Mouse (Mus musculus): ENCODE data around the gene Tlr9. TPM values are rescaled to one million over a fixed set of nuclear protein-coding genes. Genes with fewer than 3 reads are reported as not detected.

Tlr9 gene
- 0.07 and 0.16 TPM in 2 replicates for polyA plus RNA-seq (2015; fragmentation: Nextera tagmentation; extraction: Ambion mirVana)

DNA sequence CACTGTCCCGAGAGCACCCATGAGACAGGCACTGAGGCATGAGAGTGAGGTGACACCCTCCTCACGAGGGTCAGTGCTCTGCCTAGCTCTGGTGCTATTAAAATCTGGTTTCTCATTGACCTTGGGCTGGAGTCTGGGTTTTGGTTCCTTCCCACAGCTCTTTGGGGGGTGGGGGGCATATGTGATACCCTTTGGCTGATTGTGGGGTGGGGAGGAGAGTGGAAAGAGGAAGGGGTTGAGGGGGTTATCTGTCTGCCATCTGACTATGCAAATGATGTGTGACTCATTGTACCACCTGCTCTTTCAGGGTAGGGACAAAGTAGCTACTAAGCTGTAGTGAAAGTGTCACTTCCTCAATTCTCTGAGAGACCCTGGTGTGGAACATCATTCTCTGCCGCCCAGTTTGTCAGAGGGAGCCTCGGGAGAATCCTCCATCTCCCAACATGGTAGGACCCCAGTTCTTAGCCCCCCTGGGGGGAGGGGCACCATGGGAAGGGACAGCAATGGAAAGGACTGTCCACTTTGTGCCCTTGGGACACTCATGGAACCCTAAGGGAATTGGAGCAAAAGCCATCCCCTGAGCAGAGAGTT lies at the start of gene Tlr9:
TSS of gene Tlr9 (plus strand) at position 338 of the 591 bp plus-strand sequence.
- Histone ChIP-seq H3K9ac (replicated peaks) (peak within 1 kb of the TSS; percentile 30; the same call in 1 of the 2 replicates), H3K27me3 (ENCODE audit: insufficient read depth, low read length) (peaks cover 4% of the 10 kb centered on the region; the same call in 1 of the 2 replicates), H3K36me3 (replicated peaks; ENCODE audit: insufficient read depth, low read length) (no peaks in the 10 kb centered on the region), H3K27ac (ENCODE audit: low read depth) (peak within 1 kb of the TSS; percentile 85), H3K4me2 (ENCODE audit: low read depth, low read length) (peak within 1 kb of the TSS; percentile 44), H3K9me3 (ENCODE audit: low read length) (no peaks in the 10 kb centered on the region), H3K4me1 (ENCODE audit: insufficient read depth) (peaks cover 8% of the 10 kb centered on the region), H3K4me3 (ENCODE audit: low read depth, low read length) (0 out of 2 replicates have a peak within 1 kb of the TSS, but pooled peaks have one; percentile 13)
- DNase-seq (no peak), ATAC-seq (peak; percentile 57)
- TF ChIP-seq EP300 (IDR thresholded peaks at IDR 0.05; ENCODE audit: low read depth), result no peak
- TF ChIP-seq CTCF (IDR thresholded peaks at IDR 0.05; ENCODE audit: low read depth), result no peak
- 23% methylated on average over 4 of the region's 4 CpGs for WGBS (ENCODE audit: insufficient replicate concordance)

DNA sequence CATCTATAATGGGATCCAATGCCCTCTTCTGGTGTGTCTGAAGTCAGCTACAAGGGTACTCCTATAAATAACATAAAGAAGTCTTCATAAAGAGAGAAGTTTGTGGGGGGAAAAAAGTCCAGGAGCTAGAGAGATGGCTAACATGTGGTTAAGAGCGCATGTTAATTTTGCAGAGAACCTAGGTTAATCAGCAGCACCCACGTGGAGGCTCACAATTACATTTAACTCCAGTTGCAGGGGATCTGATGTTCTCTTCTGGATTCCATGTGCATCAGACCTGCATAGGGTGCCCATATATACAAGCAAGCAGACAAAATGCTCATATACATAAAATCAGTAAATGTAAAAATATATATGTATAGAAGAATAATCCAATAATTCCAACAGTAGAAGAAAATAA lies 49.0 kb upstream of the Tlr9 start:
- no peak overlapping the region for H3K9ac ChIP-seq (replicated peaks)
- ATAC-seq, result no peak
- no peaks in the 10 kb centered on the region for H3K27me3 ChIP-seq (ENCODE audit: insufficient read depth, low read length)
- H3K36me3 ChIP-seq (replicated peaks; ENCODE audit: insufficient read depth, low read length), result peaks cover 29% of the 10 kb centered on the region
- H3K27ac ChIP-seq (ENCODE audit: low read depth), result no peak overlapping the region
- TF ChIP-seq CTCF (IDR thresholded peaks at IDR 0.05; ENCODE audit: low read depth), result no peak
- TF ChIP-seq EP300 (IDR thresholded peaks at IDR 0.05; ENCODE audit: low read depth), result no peak
- H3K9me3 ChIP-seq (ENCODE audit: low read length), result no peaks in the 10 kb centered on the region
- DNase-seq, result no peak
- H3K4me1 ChIP-seq (ENCODE audit: insufficient read depth), result peaks cover 38% of the 10 kb centered on the region
- peak overlapping the region; percentile 78 for H3K4me3 ChIP-seq (ENCODE audit: low read depth, low read length)
- 54% methylated on average over 2 of the region's 2 CpGs for WGBS (ENCODE audit: insufficient replicate concordance)
- peak overlapping the region; percentile 92 for H3K4me2 ChIP-seq (ENCODE audit: low read depth, low read length)

DNA sequence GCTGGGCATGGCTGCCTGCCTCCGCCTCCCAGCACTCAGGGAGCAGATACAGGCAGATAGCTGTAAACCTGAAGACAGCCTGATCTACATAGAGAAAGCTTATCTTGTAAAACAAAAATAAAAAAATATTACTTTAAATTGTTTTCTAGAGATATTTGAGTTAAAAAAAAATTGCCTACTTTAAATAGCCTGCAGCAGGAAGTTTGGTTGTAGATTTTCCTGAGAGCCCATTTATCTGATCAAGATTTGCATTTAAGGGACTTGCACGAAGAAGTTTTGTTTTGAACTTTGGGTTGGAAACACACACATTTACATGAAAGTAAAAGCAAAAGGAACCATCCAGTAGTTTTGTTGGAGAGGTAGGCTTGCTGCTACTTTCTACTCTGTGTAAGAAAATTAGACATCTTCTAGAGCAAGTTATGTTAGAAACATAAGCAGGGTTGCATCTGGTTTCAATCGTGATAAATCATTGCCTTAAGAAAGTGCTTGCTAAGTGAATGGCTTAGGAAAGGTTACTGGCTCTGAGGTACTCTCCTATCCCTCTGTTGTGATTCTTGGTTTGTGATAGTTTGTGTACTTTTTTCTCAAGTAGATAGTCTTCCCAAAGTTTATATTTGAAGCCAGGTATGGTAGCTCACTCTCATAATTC lies 46.7 kb upstream of the Tlr9 start:
- H3K36me3 ChIP-seq (replicated peaks; ENCODE audit: insufficient read depth, low read length), result peaks cover 51% of the 10 kb centered on the region
- 53% methylated on average over 3 of the region's 3 CpGs for WGBS (ENCODE audit: insufficient replicate concordance)
- ATAC-seq (no peak), DNase-seq (no peak)
- H3K4me2 ChIP-seq (ENCODE audit: low read depth, low read length), result no peak overlapping the region
- no peak overlapping the region; the same call in 1 of the 2 replicates for H3K9ac ChIP-seq (replicated peaks)
- H3K9me3 ChIP-seq (ENCODE audit: low read length), result no peaks in the 10 kb centered on the region
- peaks cover 29% of the 10 kb centered on the region for H3K4me1 ChIP-seq (ENCODE audit: insufficient read depth)
- no peak overlapping the region for H3K4me3 ChIP-seq (ENCODE audit: low read depth, low read length)
- H3K27me3 ChIP-seq (ENCODE audit: insufficient read depth, low read length), result no peaks in the 10 kb centered on the region
- H3K27ac ChIP-seq (ENCODE audit: low read depth), result no peak overlapping the region
- no peak for TF ChIP-seq CTCF (IDR thresholded peaks at IDR 0.05; ENCODE audit: low read depth)
- TF ChIP-seq EP300 (IDR thresholded peaks at IDR 0.05; ENCODE audit: low read depth), result no peak

DNA sequence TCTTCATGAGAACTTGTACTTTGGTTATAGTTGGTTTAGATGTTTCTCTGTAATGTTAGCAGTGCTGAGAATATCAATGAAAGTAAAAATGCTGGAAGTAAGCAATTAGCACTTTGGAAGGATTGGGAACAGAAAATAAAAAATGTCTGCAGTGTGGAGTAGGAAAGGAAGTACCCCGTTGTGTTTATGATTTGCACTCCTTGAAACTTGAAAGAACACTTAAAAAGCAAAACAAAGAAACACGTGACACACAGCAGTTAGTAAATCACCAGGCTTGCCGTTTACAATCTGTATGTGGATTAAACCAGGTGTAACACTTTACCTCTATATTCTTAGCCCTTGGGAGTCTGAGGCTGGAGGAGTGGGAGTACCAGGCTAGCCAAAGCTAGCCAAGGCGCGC lies 45.6 kb upstream of the Tlr9 start:
- no peak overlapping the region for H3K27ac ChIP-seq (ENCODE audit: low read depth)
- no peak overlapping the region for H3K9ac ChIP-seq (replicated peaks)
- TF ChIP-seq CTCF (IDR thresholded peaks at IDR 0.05; ENCODE audit: low read depth) (no peak), EP300 (IDR thresholded peaks at IDR 0.05; ENCODE audit: low read depth) (no peak)
- no peak overlapping the region for H3K4me3 ChIP-seq (ENCODE audit: low read depth, low read length)
- no peaks in the 10 kb centered on the region for H3K9me3 ChIP-seq (ENCODE audit: low read length)
- H3K36me3 ChIP-seq (replicated peaks; ENCODE audit: insufficient read depth, low read length), result peaks cover 62% of the 10 kb centered on the region
- H3K4me2 ChIP-seq (ENCODE audit: low read depth, low read length), result no peak overlapping the region
- DNase-seq (no peak), ATAC-seq (no peak)
- no peaks in the 10 kb centered on the region for H3K27me3 ChIP-seq (ENCODE audit: insufficient read depth, low read length)
- 84% methylated on average over 5 of the region's 5 CpGs for WGBS (ENCODE audit: insufficient replicate concordance)
- H3K4me1 ChIP-seq (ENCODE audit: insufficient read depth), result peaks cover 29% of the 10 kb centered on the region

DNA sequence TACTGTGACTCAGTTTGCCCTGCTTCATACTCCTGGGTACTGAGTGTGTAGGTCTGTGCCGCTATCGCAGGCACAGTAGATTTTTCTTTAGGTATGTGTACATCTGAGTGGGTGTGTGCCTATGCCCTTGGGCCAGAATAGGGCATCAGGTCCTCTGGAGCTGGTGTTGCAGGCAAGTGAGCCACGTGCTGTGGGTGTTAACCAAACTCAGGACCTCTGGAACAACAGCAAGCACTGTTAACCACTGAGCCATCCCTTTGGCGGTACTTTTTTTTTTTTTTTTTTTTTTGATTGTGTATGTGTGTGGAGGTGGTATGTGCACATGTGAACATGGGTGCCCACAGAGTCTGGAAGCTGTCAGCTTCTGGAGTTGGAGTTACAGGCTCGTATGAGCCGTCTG lies 44.6 kb upstream of the Tlr9 start:
- WGBS (ENCODE audit: insufficient replicate concordance), result 85% methylated on average over 6 of the region's 6 CpGs
- no peak for DNase-seq
- no peaks in the 10 kb centered on the region for H3K9me3 ChIP-seq (ENCODE audit: low read length)
- H3K27ac ChIP-seq (ENCODE audit: low read depth), result no peak overlapping the region
- TF ChIP-seq EP300 (IDR thresholded peaks at IDR 0.05; ENCODE audit: low read depth), result no peak
- no peak for TF ChIP-seq CTCF (IDR thresholded peaks at IDR 0.05; ENCODE audit: low read depth)
- no peak overlapping the region for H3K9ac ChIP-seq (replicated peaks)
- H3K4me1 ChIP-seq (ENCODE audit: insufficient read depth), result peaks cover 25% of the 10 kb centered on the region
- no peaks in the 10 kb centered on the region for H3K27me3 ChIP-seq (ENCODE audit: insufficient read depth, low read length)
- ATAC-seq, result no peak
- H3K4me3 ChIP-seq (ENCODE audit: low read depth, low read length), result no peak overlapping the region
- H3K4me2 ChIP-seq (ENCODE audit: low read depth, low read length), result no peak overlapping the region
- H3K36me3 ChIP-seq (replicated peaks; ENCODE audit: insufficient read depth, low read length), result peaks cover 72% of the 10 kb centered on the region

DNA sequence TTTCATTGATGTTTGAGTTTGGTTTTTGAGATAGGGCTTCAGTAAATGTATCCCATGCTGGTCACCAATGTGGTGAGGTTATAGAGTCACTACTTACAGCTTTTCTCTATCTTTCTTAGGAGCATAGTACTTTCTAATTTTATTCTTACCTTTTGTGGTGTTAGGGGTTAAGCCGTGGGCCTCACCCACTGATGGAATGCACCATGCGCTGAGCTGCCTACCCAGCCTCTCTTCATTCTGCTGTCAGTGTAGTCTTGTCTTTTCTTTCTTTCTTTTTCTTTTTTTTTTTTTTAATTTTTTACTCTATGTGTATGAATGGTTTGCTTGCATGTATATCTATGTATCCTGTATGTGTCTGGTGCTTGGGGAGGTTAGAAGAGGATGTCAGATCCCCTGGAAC lies 42.9 kb upstream of the Tlr9 start:
- Histone ChIP-seq H3K36me3 (replicated peaks; ENCODE audit: insufficient read depth, low read length) (peaks cover 87% of the 10 kb centered on the region), H3K27ac (ENCODE audit: low read depth) (no peak overlapping the region), H3K9ac (replicated peaks) (no peak overlapping the region), H3K4me1 (ENCODE audit: insufficient read depth) (peaks cover 14% of the 10 kb centered on the region), H3K27me3 (ENCODE audit: insufficient read depth, low read length) (no peaks in the 10 kb centered on the region), H3K4me2 (ENCODE audit: low read depth, low read length) (no peak overlapping the region), H3K9me3 (ENCODE audit: low read length) (no peaks in the 10 kb centered on the region), H3K4me3 (ENCODE audit: low read depth, low read length) (no peak overlapping the region)
- no peak for TF ChIP-seq CTCF (IDR thresholded peaks at IDR 0.05; ENCODE audit: low read depth)
- no peak for TF ChIP-seq EP300 (IDR thresholded peaks at IDR 0.05; ENCODE audit: low read depth)
- DNase-seq, result no peak
- WGBS (ENCODE audit: insufficient replicate concordance), result 82% methylated on average over 2 of the region's 2 CpGs
- ATAC-seq, result no peak

Data from liver, postnatal 0 days (tissue).